Mouse (Mus musculus) heart, adult 8-10 months (tissue): Measurements from ENCODE around the gene Platr17. TPM values are rescaled to one million over a fixed set of nuclear protein-coding genes. Genes with fewer than 3 reads are reported as not detected.
"Not testable (repeated sequence)": the region's sequence is repeated elsewhere in the genome, so short reads cannot be mapped to it uniquely, and the experiment has no call there.

ENCODE experiments used
- DNase-seq: peaks from one replicate; pipeline ENCODE4 v3.0.0; 2022; ENCODE audit warnings: low spot score
- total RNA-seq, 4 experiments: library from RNA; stranded (reverse); gene quantifications; 2 replicates each; pipeline ENCODE4 v1.2.4; 2022

Gene Platr17
- total RNA-seq, 4 experiments from 2014 or later, result not detected

GRCm38 (mm10) chr17:33902491-33902890 is 2.4 kb upstream of the Platr17 start:
- no peak for DNase-seq

GRCm38 (mm10) chr17:33903911-33904651 is 854 bp upstream of the Platr17 start:
- not testable (repeated sequence) for DNase-seq

GRCm38 (mm10) chr17:33908331-33909076 is 3.6 kb downstream of the Platr17 start:
- no peak for DNase-seq

GRCm38 (mm10) chr17:33909077-33909868 is 4.3 kb downstream of the Platr17 start, which contains the start of gene Daxx:
TSS of gene Daxx (plus strand) at chr17:33909414.
- DNase-seq, result peak; percentile 98

- DNase-seq, result peak; percentile 68
These were observed 4.9 kb downstream of the Platr17 start for GRCm38 (mm10) chr17:33909869-33910250.

- no peak for DNase-seq
These were observed 5.6 kb downstream of the Platr17 start for GRCm38 (mm10) chr17:33910346-33911051.

GRCm38 (mm10) chr17:33911052-33911812 is 6.3 kb downstream of the Platr17 start:
- DNase-seq, result no peak

GRCm38 (mm10) chr17:33911813-33912414 is 7.0 kb downstream of the Platr17 start:
- no peak for DNase-seq

GRCm38 (mm10) chr17:33913264-33913663 is 8.3 kb downstream of the Platr17 start:
- DNase-seq, result no peak

- DNase-seq, result no peak
These were observed 9.0 kb downstream of the Platr17 start for GRCm38 (mm10) chr17:33913905-33914304.

- no peak for DNase-seq
These were observed 10.0 kb downstream of the Platr17 start for GRCm38 (mm10) chr17:33914969-33915391.

- peak; percentile 98 for DNase-seq
These were observed 10.8 kb downstream of the Platr17 start, which contains the start of the genes Tapbp and Zbtb22 for GRCm38 (mm10) chr17:33915671-33916250. TSS of gene Tapbp (plus strand) at chr17:33915899. TSS of gene Zbtb22 (plus strand) at chr17:33915904.

- no peak for DNase-seq
These were observed 11.4 kb downstream of the Platr17 start for GRCm38 (mm10) chr17:33916294-33916693.

- DNase-seq, result no peak
These were observed 12.1 kb downstream of the Platr17 start for GRCm38 (mm10) chr17:33916847-33917655.

- DNase-seq, result no peak
These were observed 12.8 kb downstream of the Platr17 start for GRCm38 (mm10) chr17:33917656-33918292.

- DNase-seq, result peak; percentile 44
These were observed 13.6 kb downstream of the Platr17 start for GRCm38 (mm10) chr17:33918293-33919203.
